Mouse (Mus musculus) spleen, embryonic (tissue): ENCODE results near the gene Ccdc107.

Source experiments
- CTCF ChIA-PET: fragments of 350-600 bp; sonication (Branson Sonifier 250); formaldehyde crosslinking; loops from one replicate; lab custom pipeline; 2022; lab: Charles Lee

The Ccdc107 gene

DNA sequence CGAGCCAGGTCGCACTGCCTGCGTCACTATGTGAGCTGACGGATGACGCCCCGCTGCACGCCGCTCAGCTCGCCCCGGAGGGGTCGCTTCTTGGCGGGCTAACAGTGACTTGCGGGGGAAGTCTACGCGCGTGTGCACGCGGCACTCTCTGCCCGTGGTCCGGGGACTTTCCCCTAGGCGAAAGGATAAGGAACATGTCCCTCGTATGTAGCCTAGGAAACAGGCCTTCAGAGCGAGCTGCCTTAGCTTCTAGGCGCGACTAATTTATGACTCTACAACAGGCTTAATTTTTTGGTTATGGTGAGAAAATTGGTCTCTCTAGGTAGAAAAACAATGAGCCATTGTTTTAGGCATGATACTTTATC, at the start of gene Ccdc107:
TSS of gene Ccdc107 (plus strand) at position 80 of the 365 bp plus-strand sequence.
- CTCF ChIA-PET: interaction anchor here (0.7 to 1.3 kb wide), 4 partner anchors 10 to 101 kb away, joined by 3 to 19 read pairs (median 4); no protein-coding TSS in a partner anchor

- CTCF ChIA-PET: interaction anchor here (0.9 to 1.1 kb wide), 3 partner anchors 10 to 30 kb away, joined by 3 to 5 read pairs (median 5); no protein-coding TSS in a partner anchor
These were observed 49.2 kb upstream of the Ccdc107 start for GRCm38 (mm10) chr4:43443511-43443910.

DNA sequence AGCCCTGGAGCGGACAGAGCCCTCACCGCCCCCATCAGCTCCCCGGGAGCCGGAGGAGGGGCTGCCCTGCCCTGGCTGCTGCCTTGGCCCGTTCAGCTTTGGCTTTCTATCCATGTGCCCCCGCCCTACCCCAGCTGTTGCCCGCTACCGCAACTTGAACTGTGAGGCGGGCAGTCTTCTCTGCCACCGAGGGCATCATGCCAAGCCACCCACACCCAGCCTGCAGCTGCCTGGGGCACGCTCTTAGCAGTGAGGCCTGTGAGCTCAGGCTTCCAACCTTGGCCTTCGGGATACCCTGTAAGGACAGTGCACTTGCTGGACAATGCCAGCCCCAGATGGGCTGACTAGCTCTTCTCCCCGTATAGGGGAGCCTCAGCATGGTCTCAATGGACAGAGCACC, 45.4 kb upstream of the Ccdc107 start:
- CTCF ChIA-PET: interaction anchor here (0.6 to 1.5 kb wide), 3 partner anchors 9 to 29 kb away, joined by 3 to 8 read pairs (median 4); no protein-coding TSS in a partner anchor

GRCm38 (mm10) chr4:43448554-43448953, 44.1 kb upstream of the Ccdc107 start:
- CTCF ChIA-PET: no interaction called here

GRCm38 (mm10) chr4:43452315-43452714, 40.4 kb upstream of the Ccdc107 start:
- CTCF ChIA-PET: interaction anchor here (0.7 kb wide), 1 partner anchor 22 kb away, joined by 4 read pairs; no protein-coding TSS in a partner anchor

DNA sequence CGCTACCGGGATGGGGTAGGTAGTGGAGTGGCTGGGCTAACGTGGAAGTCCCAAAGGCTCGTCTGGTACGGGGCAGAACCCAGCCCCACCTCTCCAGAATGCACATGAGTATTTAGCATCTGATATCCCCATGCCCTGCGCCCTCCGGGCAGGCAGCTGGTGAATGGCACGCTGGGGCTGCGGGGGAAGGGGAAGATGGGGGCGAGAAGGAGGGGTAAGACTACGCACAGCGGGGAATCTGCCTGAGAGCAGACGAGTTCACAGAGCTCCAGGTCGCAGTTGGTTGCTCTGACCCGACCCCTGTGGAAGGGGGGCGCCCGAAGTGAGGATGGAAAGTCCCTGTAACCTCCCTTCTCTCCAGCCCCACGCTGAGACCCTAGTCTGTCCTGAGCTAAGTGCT, 39.3 kb upstream of the Ccdc107 start:
- CTCF ChIA-PET: interaction anchor here (1.0 to 1.7 kb wide), 4 partner anchors 10 to 26 kb away, joined by 3 to 6 read pairs (median 6); no protein-coding TSS in a partner anchor

DNA sequence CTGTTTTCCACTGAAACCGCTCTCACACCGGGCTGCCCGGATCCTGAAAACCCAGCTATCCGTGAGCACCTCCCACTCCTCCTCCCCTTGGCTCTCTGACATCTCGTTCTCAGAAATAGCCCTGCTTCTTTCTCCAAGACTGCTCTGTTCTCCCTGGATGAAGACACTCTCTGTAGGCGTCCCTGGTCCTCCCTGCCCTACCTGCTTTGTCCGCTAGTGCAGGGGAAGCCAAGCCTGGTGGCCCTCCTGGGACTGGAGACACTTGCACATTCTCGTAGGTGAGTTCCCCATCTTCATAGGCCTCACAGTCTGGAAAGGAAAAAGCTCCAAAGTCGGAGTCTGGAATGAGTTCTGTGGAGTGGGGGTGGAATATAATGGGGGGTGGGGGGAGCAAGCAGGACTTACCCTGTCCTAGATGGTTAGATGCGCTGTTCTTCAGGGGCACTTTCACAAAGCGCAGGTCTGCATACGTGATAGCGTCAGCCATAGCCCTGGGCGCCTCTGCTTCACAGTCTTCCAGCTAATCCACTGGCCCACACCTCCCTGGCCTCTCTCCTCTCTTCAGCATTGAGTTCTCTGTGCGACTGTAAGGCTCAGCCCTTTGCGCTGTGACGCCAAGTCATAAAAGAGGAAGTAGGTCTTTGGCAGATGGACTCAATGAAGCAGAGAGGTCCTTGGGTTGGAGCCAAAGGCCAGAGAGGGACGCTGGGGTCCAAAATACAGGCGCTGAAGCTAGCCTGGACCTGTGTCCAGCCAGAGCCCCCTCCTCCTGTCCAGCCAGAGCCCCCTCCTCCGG, 38.5 kb upstream of the Ccdc107 start, which contains the start of gene Cd72:
TSS of gene Cd72 (minus strand) at position 588 of the 796 bp plus-strand sequence.
- CTCF ChIA-PET: interaction anchor here (0.6 to 1.7 kb wide), 6 partner anchors 10 to 1457 kb away, joined by 3 to 10 read pairs (median 6); no protein-coding TSS in a partner anchor

GRCm38 (mm10) chr4:43456470-43456869, 36.2 kb upstream of the Ccdc107 start:
- CTCF ChIA-PET: interaction anchor here (0.6 to 0.7 kb wide), 3 partner anchors 9 to 25 kb away, joined by 3 to 8 read pairs (median 4); no protein-coding TSS in a partner anchor

DNA sequence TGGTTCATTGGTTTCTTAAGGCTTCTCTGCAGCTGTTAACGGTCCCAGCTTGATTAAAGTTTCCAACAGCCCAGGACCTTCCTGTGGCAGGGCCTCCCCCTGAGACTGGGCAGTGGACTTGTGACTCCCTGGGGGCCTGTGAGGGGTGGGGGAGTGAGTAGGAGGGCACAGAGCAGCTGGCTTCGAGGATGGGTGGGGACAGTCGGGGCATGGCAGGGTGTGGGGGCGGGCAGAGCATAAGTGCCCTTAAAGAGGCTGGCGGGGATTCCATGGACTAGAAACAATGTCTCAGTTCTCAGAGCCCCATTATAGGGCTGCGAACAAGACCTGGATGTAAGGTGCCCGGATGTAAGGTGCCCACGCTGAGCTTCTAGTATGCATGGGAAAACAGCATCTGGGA, 35.6 kb upstream of the Ccdc107 start:
- CTCF ChIA-PET: interaction anchor here (0.6 to 1.2 kb wide), 3 partner anchors 11 to 26 kb away, joined by 3 to 4 read pairs (median 4); no protein-coding TSS in a partner anchor

DNA sequence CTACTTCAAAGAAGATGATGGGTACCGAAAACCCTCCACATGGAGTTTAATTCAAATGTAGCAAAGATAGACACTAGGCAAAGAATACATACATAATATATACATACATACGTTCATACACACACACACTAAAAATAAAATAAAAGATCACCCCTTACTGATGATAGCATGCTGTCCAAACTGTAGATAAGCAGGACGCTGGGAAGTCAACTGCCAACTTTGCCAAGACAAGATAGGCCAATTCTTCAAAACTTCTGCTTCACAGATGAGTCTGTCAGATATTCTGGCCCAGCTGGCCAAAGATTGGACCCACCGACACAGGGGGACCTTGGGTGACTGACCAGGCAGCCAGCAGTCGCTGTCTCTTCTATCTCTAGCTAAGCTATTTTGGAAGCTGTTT, 29.6 kb upstream of the Ccdc107 start:
- CTCF ChIA-PET: no interaction called here

- CTCF ChIA-PET: interaction anchor here (0.5 to 1.0 kb wide), 3 partner anchors 12 to 218 kb away, joined by 3 to 16 read pairs (median 6); partner anchors contain the start of gene Cd72
These were observed 26.8 kb upstream of the Ccdc107 start for GRCm38 (mm10) chr4:43465935-43466334.

DNA sequence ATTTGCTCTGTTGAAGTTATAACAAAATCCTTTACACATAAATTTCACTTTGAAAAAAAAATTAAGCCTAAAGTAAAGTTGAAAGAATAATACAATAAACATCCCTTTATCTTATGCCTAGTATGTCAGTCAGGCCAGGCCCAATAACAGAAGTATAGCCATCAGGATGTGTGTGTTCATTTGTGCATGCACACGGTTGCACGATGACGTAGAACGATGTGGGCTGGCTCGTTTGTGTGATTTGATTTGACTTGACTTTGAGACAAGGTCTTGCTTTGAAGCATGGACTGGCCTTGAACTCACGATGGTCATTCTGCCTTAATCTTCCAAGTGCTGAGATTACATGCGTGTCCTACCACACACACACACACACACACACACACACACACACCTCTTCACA, 25.8 kb upstream of the Ccdc107 start:
- CTCF ChIA-PET: interaction anchor here (0.6 to 1.0 kb wide), 5 partner anchors 10 to 217 kb away, joined by 3 to 12 read pairs (median 3); partner anchors contain the start of gene Cd72

DNA sequence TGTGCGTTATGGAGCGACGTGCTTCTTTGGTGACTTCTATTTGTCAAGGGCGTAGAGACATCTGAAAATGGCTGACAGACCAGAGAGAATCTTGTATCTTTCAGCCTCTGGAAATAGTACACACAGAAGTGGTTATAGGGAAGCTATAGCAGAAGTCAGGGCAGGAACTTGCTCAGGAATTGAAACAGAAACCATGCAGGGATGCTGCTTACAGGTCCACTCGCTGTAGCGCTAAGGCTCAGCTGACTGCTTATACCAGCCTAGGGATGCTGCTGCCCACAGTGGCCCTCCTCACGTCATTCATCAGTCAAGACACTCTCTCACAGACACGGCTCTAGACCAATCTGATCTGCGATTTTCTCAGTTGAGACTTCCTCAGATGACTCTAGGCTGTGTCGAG, 22.4 kb upstream of the Ccdc107 start:
- CTCF ChIA-PET: interaction anchor here (0.8 kb wide), 1 partner anchor 51 kb away, joined by 3 read pairs; no protein-coding TSS in a partner anchor

DNA sequence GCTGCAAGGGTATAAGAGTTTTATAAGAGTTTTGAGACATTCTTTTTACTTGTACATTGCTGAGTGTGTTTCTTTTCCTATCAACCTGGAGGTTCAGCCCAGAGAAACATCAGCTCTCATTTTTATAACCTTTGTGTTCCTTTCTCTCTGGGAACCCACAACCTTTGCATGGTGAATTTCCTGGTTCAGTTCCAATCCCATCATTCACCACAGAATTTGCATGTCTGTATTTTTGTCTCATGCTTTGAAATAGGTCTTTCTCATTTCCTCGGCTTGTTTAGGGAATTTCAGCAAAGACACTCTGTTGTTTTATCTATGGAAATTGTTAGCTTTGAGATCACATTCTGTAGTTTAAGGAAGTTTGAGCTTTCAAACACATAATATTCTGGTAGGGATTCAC, 19.1 kb upstream of the Ccdc107 start:
- CTCF ChIA-PET: interaction anchor here (1.1 kb wide), 1 partner anchor 30 kb away, joined by 5 read pairs; no protein-coding TSS in a partner anchor

- CTCF ChIA-PET: interaction anchor here (0.7 to 1.6 kb wide), 4 partner anchors 10 to 29 kb away, joined by 3 to 6 read pairs (median 4); no protein-coding TSS in a partner anchor
These were observed 16.1 kb upstream of the Ccdc107 start for GRCm38 (mm10) chr4:43476604-43477003.

- CTCF ChIA-PET: no interaction called here
These were observed 14.7 kb upstream of the Ccdc107 start for GRCm38 (mm10) chr4:43477857-43478533.

DNA sequence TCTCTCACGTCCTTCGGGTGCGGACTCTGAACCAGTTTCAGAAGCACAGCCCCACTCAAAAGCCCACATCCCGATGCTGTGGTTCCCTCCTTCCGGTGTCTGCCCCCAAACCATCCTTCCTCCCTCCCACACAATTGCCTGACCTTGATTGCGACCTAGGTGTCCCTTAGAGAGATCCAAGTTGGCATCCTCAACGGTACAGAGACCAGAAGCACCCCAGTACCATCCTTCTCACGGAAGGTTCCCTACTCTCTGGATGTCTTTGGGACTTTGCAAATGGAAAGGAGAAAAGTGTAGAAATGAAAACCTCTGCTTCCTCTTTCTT, 14.2 kb upstream of the Ccdc107 start:
- CTCF ChIA-PET: interaction anchor here (0.6 to 1.1 kb wide), 4 partner anchors 15 to 44 kb away, joined by 3 to 19 read pairs (median 3); no protein-coding TSS in a partner anchor

- CTCF ChIA-PET: interaction anchor here (0.6 to 1.1 kb wide), 10 partner anchors 10 to 178 kb away, joined by 3 to 19 read pairs (median 4); no protein-coding TSS in a partner anchor
These were observed 13.5 kb upstream of the Ccdc107 start for GRCm38 (mm10) chr4:43478906-43479832.

- CTCF ChIA-PET: interaction anchor here (0.6 to 1.6 kb wide), 4 partner anchors 12 to 48 kb away, joined by 5 to 12 read pairs (median 6); partner anchors contain the start of gene Ccdc107
These were observed 11.7 kb upstream of the Ccdc107 start for GRCm38 (mm10) chr4:43480985-43481384.
